Mouse (Mus musculus) gastrocnemius, postnatal 25 days (tissue): ENCODE results near the gene 5830411N06Rik. TPM values are rescaled to one million over a fixed set of nuclear protein-coding genes. Genes with fewer than 3 reads are reported as not detected.

Experiments
- total RNA-seq, 2 experiments: library from RNA; stranded (reverse); gene quantifications; 1 replicate in 1 of 2; 2 replicates in 1 of 2; pipeline ENCODE4 v1.2.3; 2021

5830411N06Rik gene
- total RNA-seq, 2 experiments from 2014 or later = not detected

Other genes with a start within 250 kb of the 5830411N06Rik start
- gene Zfp511, start 210.9 kb upstream of the 5830411N06Rik start, total RNA-seq = 1 to 10 TPM; 7.1 to 8.5 TPM
- gene Tubgcp2, start 210.6 kb upstream of the 5830411N06Rik start, total RNA-seq = 10 to 100 TPM; 16.4 TPM
- not detected for gene Msx3, start 198.2 kb upstream of the 5830411N06Rik start, total RNA-seq
- not detected for gene Caly, start 164.7 kb upstream of the 5830411N06Rik start, total RNA-seq
- gene Prap1, start 153.9 kb upstream of the 5830411N06Rik start, total RNA-seq = not detected
- gene Fuom, start 144.8 kb upstream of the 5830411N06Rik start, total RNA-seq = 10 to 100 TPM; 41.6 to 47.5 TPM
- 1 to 10 TPM; 4.2 to 4.8 TPM for gene Paox, start 131.5 kb upstream of the 5830411N06Rik start, total RNA-seq
- gene Echs1, start 130.8 kb upstream of the 5830411N06Rik start, total RNA-seq = 100 to 1,000 TPM; 120 to 132 TPM
- gene Mtg1, start 109.7 kb upstream of the 5830411N06Rik start, total RNA-seq = 10 to 100 TPM; 21.7 to 24.6 TPM
- gene Sprn, start 92.4 kb upstream of the 5830411N06Rik start, total RNA-seq = under 1 TPM; 0.20 to 0.21 TPM
- gene Olfr522, start 82.5 kb upstream of the 5830411N06Rik start, total RNA-seq = not detected
- not detected for gene Olfr523, start 74.1 kb upstream of the 5830411N06Rik start, total RNA-seq
- gene Olfr524, start 41.3 kb upstream of the 5830411N06Rik start, total RNA-seq = not detected
- gene Cd163l1, start 29.0 kb upstream of the 5830411N06Rik start, total RNA-seq = not detected
- not detected for gene Olfr525, start 73.6 kb downstream of the 5830411N06Rik start, total RNA-seq
- gene Olfr527, start 86.7 kb downstream of the 5830411N06Rik start, total RNA-seq = not detected
- not detected for gene Olfr60, start 114.4 kb downstream of the 5830411N06Rik start, total RNA-seq
- not detected for gene Olfr530, start 129.0 kb downstream of the 5830411N06Rik start, total RNA-seq
- not detected for gene Olfr531, start 155.6 kb downstream of the 5830411N06Rik start, total RNA-seq
- not detected for gene Olfr532, start 174.4 kb downstream of the 5830411N06Rik start, total RNA-seq
- gene Olfr533, start 216.1 kb downstream of the 5830411N06Rik start, total RNA-seq = not detected
- not detected for gene Olfr535, start 236.9 kb downstream of the 5830411N06Rik start, total RNA-seq